Mouse (Mus musculus) ZHBTc4 (cell line): ENCODE measurements around the gene Man1a2.

ENCODE experiments used
- DNase-seq: peaks from one replicate; pipeline ENCODE4 v3.0.0-alpha.2; 2011; ENCODE audit warnings: low read depth, low spot score

Gene Man1a2

DNA sequence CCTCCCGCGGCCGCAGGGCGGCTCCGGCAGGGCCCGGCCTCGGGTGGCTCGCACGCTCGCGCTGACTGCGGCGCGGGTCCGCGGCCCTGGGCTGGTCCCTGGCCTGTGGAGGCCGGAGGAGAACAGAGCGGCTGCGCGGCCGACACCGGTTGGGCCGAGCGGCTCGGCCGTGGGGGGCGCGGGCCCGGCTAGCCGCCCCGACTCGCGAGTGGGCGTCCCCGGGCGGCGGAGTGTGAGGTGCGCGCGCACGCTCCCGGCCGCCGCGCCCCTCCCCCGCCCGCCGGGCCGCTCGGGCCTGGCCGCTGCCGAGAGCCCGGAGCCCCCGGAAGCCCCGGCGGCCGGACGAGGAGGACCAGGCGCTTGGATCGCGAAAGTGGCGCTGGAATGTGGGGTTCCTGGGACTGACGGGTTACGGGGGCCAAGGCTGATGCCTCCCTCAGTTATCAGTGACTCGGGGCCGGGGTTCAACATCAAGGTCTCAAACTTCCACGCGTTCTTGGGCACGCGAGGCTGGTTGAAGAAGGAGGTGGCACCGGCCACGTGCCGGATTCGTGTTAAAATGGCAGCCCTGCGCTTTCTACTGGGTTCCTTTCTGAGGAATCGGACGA, 564 bp upstream of the Man1a2 start:
- peak; percentile 74 for DNase-seq

DNA sequence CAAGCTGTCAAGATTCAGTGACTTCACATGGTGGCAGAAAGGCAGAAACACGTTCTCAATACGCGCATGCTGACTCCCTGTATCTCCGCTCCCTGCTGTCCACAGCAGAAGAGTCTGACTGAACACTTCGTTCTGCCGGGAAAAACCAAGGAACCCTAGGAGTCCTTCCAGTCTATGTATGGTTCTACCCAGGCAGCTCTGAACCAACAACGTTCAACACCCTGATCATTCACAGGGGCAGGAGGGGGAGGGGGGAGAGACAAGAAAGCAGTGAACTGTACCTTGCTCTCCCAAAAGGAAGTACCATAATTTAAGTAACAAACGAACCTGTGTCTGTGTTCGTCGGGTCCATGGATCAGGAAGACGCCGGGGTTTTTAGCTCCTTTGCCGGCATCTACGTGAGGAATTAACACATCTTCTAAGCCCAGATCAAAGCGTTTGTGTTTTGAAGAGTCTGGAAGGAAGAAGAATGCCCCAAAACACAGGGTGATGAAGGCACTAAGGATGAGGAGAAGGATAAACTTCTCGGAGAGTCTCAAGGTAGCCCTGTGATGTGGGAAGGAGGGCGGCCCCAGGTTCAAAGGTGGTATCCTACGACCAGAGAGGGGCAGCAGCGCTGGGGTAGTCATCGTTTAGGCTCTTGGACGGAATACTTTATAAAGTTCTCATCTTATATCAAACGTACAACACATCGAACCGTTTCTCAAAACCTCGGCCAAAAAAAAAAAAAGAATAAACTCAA, 898 bp downstream of the Man1a2 start:
- peak; percentile 48 for DNase-seq

- no peak for DNase-seq
Observed at GRCm38 (mm10) chr3:100682841-100683240, 2.5 kb downstream of the Man1a2 start.

DNA sequence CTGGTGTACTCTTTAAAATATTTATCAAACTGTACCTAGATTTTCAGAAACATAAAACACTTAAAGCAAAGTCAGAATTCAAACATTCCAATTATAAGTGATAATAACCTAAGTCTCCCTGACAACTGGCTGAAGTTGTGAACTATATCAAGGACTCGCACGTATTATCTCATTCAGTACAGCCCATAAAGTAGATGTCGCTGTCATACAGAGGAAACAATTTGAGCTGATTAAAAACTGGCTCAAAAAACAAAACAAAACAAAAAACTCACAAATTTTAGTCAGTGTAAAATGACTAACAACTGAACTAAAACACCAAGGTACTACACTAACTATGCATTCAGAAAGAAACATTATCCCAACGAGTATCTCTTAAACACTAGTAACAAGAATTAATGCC, 3.0 kb downstream of the Man1a2 start:
- DNase-seq, result no peak

GRCm38 (mm10) chr3:100681448-100682092, 3.7 kb downstream of the Man1a2 start:
- no peak for DNase-seq

DNA sequence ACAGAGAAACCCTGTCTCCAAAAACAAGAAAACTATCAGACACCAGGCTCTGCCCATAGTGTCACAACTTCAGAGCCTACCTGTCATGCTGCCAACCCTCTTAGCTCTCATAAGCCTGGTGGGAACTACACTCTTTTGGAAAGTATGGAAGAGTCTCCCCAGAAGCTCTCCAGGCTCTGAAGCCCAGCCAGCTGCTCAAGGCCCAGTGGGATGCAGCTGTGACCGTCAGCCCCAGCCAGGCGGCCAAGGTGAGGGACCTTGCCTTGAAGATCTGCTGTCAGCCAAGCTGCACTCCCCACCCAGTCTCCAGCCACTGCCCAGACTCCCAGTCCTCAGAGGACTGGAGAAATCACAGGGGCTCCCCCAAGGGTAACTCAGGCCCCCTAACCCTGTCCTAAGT, 5.1 kb downstream of the Man1a2 start:
- DNase-seq, result no peak

DNA sequence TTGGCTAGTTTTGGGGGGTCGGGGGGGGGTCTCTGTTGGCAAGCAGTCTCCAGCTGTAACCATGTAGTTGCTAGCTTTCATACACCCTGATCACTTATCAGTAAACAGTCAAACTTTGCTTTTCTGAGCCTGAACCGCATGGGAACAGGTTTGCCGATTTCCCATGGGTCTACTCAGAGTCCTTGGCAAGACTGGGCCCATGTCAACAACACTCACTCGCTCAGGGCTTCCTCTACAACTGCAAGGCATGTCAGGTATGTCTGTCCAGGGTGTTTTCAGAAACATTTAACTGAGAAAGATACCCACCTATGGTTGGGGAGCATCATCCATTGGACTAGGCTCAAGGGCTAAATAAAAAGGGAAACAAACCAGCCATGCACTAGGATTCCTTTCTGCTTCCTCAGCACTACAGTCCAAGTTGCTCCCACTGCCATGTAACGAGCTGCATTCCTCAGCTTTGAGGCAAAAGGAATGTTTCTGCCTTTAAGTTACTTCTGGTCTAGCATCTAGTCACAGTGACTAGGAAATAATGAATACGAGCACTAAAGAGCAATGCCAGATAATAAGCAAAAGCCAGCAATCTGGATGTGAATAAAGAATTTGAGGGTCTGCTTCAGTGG, 6.2 kb downstream of the Man1a2 start:
- DNase-seq, result peak; percentile 4

DNA sequence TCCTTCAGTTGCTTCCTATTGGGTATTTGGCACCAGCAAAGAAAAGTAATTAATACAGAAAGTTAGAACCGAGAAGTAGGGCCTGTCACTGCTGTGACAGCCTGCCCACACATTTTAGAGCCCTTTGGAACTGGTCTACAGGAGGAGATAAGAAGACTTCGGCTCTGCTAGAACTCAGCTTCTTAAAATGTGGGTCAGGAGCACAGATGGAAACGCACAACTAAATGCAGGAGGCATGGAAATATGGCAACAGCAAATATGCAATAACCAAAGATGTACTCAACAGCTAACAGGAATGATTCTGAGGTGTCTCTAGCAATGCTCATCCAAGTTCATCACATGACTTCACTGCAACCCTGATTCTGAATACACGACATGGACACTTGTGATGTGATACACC, 10.2 kb downstream of the Man1a2 start:
- no peak for DNase-seq

DNA sequence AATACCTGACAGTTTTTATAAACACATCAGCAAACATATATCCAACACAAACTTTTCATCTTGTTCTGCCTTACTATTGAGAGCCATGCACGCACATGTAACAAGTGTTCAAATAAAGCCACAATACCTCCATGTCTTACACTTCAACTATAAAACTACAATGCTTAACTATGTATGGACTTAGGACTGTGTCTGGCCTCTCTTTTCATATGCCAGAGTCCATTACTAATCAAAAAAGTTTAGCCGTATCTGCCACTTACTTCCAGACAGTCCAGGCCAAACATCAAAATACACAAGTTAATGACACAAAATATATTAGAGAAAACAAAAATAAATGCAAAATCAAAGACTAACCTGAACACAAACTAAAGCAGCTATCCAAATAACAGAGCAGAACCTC, 14.9 kb downstream of the Man1a2 start:
- no peak for DNase-seq

GRCm38 (mm10) chr3:100653291-100653690, 32.0 kb downstream of the Man1a2 start:
- DNase-seq, result no peak

DNA sequence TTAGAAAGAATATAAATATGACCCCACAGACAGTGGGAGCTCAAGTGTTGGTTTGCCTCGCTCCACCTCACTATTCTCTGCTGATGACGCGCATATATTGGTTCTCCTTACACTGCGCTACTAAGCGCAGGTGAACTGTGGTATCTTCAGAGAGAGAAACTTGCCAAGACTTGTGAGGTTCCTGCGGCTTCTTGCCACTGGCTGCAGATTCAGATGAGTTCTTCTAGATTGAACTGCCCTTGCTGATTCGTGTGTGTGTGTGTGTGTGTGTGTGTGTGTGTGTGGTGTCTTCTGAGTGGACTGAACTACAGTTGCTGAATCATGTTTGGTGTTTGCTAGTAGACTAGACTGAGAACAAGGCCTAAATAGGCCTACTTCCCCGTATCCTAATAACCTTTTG, 43.7 kb downstream of the Man1a2 start:
- no peak for DNase-seq

DNA sequence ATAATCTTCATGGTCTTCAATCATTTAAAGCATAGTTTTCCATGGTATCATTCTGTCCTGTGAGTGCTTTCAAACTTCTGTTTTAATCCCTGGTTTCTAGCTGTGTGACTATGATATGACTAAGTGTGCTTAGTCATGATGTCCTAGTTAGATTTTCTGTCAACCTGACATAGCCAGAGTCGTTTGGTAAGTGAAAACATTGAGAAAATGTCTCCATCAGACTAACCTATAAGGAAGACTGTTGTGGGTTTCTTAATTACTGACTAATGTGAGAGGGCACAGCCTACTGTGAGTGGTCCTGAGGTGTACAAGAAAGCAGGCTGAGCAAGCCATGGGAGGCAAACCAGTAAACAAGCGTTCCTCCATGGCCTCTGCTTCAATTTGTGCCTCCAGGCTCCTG, 49.0 kb downstream of the Man1a2 start:
- DNase-seq, result no peak

DNA sequence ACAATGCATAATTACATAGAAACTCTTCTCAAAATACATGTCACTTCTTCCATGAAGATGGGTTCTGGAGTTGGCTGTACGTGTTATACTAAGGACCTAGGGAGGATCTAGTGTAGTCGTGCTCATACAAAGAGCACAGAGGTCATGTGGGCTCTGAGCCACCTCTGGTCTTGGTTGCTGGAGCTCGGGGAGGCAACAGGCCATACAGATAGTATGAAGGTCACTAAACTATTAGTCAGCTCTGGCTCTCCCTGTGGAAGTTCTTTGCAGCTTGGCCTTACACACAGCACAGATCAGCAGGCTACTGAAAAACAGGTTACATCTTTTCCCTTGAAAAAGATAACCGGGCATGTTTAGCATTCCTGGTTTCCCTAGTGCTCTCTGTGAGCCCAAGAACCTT, 50.5 kb downstream of the Man1a2 start:
- DNase-seq, result no peak

- DNase-seq, result no peak
Observed at GRCm38 (mm10) chr3:100618511-100618910, 66.8 kb downstream of the Man1a2 start.

- no peak for DNase-seq
Observed at GRCm38 (mm10) chr3:100610916-100611315, 74.4 kb downstream of the Man1a2 start.

- DNase-seq, result no peak
Observed at GRCm38 (mm10) chr3:100604539-100604938, 80.8 kb downstream of the Man1a2 start.

GRCm38 (mm10) chr3:100599265-100599820, 86.0 kb downstream of the Man1a2 start:
- DNase-seq, result no peak

- DNase-seq, result no peak
Observed at GRCm38 (mm10) chr3:100591053-100591452, 94.2 kb downstream of the Man1a2 start.

- no peak for DNase-seq
Observed at GRCm38 (mm10) chr3:100582721-100583355, 102.5 kb downstream of the Man1a2 start.

DNA sequence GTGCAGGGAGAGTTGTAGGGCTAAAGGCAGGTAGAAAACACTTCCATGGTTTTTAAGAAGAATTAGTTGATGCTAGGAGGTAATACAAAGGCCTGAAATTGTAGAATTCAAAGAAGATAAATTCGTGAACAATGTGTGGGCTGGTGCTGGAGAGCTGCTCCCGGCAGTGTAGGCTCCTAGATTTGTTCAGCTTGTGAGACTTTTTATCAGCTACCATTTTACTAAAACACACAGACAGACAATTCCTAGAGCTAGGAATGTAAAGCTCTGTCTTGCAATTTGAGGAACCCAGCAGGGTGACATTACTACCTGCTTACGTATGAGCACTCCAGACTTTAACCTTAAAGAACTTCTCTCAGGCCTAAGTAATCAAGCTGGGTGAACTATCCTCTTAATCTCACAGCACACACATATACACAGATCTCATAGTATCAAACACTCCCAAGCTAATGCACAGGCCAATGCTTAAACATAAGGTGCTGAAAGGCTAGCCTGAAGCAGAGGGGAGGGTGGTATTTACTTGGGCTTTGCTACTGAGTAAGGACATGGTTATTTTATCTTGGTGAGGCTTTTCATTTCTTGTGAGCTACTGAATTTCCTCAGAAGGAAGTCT, 112.6 kb downstream of the Man1a2 start:
- no peak for DNase-seq
